Mouse (Mus musculus) adrenal gland, adult 8-10 months (tissue): ENCODE measurements at regions not wholly inside any gene's neighbourhood (a gene's known extent, or its start where the extent isn't known, plus 50 kb on each side); places are given as distances from the start of the nearest gene placed in this dataset.
"Not testable (repeated sequence)": the region's sequence is repeated elsewhere in the genome, so short reads cannot be mapped to it uniquely, and the experiment has no call there.

Experiments
- DNase-seq: peaks from one replicate; pipeline ENCODE4 v3.0.0; 2022

GRCm38 (mm10) chr16:55516994-55517393 lies 219.2 kb upstream of the Zpld1 start:
- no peak for DNase-seq

DNA sequence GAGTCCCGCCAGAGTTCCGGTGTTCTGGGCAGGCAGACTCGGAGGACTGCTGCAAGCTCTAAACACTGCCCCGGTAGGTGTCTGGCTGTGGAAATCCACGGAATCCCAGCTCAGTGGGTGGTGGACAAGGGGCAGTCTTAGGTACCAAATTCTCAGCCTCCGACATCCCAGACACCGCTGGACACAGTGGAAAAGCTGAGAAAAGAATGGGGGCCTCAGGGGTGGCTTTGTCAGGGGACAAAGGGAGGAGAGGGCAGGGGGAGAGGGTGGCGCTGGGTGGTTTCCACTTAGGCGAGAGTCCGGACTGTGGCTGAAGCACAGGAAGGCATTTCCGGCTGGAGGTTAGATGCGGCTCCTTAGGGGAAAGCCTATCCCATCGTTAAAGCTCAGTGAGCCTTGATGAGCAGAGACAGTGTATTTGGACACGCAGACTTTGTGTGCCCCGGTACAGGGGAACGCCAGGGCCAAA lies 217.5 kb upstream of the Zpld1 start:
- no peak for DNase-seq

GRCm38 (mm10) chr16:55514448-55515200 lies 216.8 kb upstream of the Zpld1 start:
- no peak for DNase-seq

DNA sequence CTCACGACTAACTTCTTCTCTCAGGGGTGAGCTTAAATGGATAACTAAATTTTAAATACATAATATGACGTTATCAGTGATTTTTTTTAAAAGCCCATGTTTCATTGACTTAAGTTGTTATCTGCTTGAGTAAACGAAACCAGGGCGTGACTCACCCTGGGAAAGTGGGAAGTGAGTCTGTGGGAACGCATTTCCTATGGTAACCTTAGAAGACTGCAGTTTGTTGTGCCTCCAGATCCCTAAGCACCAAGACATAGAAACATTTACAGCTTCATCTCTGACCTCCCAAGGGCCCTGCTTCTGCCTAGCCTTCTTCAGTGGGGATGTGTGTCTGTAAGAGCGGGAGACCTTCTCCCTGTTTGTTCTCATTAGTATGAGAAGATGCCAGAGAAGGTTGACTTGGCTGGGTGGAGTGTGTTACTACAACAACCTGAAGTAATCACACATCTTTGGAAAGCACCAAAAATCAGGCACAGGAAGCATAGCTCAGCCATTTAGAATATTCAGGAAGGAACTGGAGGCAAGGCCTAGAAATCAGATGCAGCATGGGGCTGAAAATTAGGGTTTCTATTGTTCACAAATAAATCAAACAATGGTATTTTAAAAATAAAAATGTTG lies 207.1 kb upstream of the Zpld1 start:
- DNase-seq: no peak

DNA sequence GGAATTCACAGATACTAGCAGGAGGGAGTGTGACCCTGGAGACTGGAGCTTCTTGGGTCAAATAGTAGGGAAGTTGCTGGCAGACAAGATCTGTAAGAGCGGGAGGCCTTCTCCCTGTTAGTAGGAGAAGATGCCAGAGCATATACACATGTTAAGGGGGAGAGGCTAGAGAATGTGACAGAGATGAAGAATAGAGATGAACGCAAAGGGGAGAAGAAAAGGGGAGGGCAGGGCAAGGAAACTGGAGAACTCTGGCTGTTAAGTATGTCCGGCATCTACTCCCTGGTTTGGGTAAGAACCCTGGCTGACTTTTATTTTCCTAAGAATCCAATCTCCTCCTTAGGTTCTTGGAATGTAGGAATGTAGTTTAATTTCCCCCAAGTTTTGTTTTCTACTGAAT lies 206.5 kb upstream of the Zpld1 start:
- no peak for DNase-seq

- no peak for DNase-seq
Measured at GRCm38 (mm10) chr16:55503273-55503672, 205.5 kb upstream of the Zpld1 start.

DNA sequence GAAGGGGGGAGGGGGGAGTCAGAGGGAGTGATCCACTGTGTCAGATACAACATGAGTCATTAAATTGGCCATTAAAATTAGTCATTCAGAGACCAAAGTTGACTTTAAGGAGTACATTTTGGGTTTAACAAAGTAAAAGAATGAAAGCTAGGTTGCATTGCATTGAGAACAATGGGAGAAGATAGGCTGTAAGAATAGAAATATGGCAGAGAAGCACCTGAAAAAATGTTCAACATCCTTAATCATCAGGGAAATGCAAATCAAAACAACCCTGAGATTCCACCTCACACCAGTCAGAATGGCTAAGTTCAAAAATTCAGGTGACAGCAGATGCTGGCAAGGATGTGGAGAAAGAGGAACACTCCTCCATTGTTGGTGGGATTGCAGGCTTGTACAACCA lies 202.0 kb upstream of the Zpld1 start:
- not testable (repeated sequence) for DNase-seq

DNA sequence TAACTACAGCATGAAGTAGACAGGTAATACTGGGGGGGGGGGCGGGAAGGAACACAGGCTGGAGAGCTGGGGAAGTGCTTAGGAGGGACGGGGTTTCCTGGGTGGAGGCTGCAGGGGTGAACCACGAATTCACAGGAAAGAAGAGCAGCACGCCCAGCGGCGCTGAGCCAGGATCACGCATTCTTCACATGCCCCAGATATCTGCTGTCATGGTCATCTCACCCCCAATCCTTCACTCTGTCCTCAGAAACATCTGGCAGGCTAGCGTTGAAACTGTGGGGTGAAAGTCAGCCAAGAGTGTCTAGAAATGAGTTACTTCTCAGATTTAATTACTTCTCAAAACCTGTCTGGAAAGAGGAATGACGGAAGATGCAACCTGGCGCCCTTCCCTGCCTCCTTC lies 197.3 kb upstream of the Zpld1 start:
- peak; percentile 8 for DNase-seq

- no peak for DNase-seq
Measured at GRCm38 (mm10) chr16:55494162-55494561, 196.4 kb upstream of the Zpld1 start.

DNA sequence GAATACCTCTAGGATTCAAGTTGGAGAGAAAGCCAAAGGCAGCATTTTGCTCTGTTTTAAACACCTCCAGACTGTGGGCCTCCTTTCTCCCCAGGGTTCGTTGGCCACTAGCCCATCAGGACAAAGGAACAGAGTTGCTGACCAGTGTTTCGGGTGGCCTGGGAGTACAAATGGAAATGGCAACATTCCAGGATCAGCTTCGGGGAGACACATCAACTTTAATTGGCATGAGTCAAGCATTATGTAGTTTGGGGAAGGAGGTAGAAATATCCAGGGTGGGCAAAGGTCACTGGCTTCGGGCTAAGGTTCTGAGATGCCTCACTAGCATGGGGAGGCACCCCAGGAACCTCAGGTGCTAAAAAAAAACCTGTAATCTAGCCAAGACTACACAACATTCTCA lies 194.3 kb upstream of the Zpld1 start:
- no peak for DNase-seq

GRCm38 (mm10) chr16:55484391-55484790 lies 186.6 kb upstream of the Zpld1 start:
- DNase-seq: no peak

- no peak for DNase-seq
Measured at GRCm38 (mm10) chr16:55480745-55481144, 183.0 kb upstream of the Zpld1 start.

DNA sequence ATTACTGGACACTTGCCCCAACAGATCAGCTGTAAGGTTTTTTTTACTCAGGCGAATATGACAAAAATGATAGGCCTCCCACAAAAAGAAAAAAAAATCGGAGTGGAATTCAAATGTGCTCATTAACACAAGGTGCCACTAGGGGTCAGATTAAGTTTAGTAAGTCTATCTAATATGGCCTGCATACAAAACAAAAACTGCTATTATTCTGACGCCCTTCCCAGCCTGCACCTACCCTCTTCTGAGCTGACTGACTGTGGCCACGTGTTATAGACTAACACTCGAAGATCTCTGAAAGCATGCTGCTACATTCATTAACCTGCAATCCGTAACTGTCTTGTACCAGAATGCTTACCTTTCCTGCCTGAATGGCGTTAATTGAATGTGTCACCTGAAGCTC lies 182.5 kb upstream of the Zpld1 start:
- no peak for DNase-seq

DNA sequence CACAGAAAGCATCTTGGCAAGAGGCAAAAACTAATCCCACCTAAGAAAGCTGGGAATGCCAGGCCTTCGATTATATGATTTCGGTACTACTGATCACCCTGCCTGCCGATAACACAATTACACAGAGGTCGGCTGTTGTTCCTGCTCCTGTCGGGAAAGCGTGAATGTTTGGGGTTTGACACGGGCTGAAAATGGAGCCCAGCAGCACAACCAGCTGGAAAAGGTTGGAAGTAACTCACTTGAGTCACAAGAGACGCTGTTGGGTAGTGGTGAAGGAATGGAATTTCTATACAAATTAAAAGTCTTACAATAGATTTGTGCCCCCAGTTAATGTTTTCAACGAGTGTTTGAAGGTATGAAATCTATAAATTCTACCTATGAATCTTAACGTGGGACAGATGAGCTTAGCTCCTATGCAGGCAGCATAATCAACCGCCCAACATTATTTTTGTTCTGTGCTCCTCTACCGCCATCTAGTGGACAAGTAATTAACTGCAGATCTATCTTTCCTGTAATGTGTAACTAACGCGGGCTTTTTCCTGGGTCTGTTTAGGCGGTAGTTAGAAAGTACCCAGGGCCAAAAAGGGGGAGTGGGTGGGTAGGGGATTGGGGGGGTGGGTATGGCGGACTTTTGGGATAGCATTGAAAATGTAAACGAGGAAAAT lies 178.9 kb upstream of the Zpld1 start:
- no peak for DNase-seq

- DNase-seq: no peak
Measured at GRCm38 (mm10) chr16:55474950-55475525, 177.3 kb upstream of the Zpld1 start.

DNA sequence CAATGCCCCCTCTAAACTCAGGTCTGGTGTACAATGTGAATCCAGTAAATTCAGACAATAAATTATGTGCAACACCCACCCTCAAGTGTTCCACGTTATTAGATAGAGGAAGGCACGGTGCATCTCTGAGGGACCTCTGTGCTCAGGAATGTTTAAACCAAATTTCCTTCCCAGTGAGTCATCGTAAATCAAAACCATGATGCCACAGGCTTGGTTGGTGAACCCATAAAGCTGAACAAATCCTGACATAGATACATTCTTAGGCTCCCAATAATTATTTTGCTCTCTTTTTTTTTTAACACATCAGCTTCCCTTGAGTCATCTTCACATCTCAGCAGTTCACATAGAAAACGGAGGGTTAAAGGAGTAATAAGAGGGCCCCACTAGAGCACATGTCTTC lies 173.6 kb upstream of the Zpld1 start:
- no peak for DNase-seq

DNA sequence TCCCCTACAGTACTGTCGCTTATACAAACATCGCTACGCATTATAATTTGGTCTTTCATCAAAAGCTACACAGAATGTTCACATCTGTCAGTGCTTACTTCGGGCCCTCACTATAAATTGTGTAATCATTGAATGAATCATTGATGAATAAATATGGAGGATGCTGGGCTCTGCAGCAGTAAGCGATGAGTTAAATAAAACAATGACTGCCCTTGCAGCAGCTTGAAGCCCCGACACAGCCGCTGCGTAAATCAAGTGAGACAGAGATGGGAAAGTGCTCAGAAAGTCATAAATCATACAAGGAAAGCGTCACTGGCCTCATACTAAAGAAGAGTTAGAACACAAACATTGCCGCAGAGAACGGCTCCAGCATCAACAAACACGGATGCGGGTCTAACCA lies 172.9 kb upstream of the Zpld1 start:
- no peak for DNase-seq

- no peak for DNase-seq
Measured at GRCm38 (mm10) chr16:55469703-55470102, 171.9 kb upstream of the Zpld1 start.

DNA sequence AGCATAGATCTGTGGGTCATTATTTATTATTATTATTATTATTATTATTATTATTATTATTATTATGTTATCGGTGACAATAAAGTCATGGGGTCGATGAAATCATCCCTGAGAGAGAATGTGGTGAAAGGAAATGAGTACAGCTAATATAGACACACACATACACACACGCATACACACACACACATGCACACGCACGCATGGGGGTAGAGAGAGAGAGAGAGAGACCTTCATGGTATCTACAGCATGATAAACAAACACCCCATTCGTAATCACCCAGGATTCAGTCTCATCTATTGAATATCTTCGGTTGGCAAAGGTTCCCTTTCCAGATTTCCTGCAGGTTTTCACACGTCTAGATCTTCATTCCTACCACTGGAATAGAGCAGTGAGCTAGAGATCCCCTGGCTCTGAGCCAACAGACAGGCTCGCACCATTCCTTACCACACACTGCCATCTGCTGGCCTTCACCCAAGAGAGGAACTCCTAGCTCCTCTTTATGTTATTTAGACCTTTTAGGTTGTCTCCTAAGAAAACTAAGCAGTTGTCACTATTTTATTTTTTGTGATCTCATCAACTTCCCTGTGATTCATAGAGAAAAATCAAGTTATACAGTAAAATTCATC lies 171.2 kb upstream of the Zpld1 start:
- DNase-seq: peak; percentile 60

- DNase-seq: no peak
Measured at GRCm38 (mm10) chr16:55460519-55460918, 162.7 kb upstream of the Zpld1 start.

GRCm38 (mm10) chr16:55447581-55447980 lies 149.8 kb upstream of the Zpld1 start:
- DNase-seq: no peak

- DNase-seq: no peak
Measured at GRCm38 (mm10) chr16:55442821-55443581, 145.2 kb upstream of the Zpld1 start.
